Mouse (Mus musculus): ENCODE results near the gene G6pc. TPM values are rescaled to one million over a fixed set of nuclear protein-coding genes. Genes with fewer than 3 reads are reported as not detected.
"Not testable (repeated sequence)": the region's sequence is repeated elsewhere in the genome, so short reads cannot be mapped to it uniquely, and the experiment has no call there.

G6pc gene
- total RNA-seq (2014; rRNA removed) (not detected in 2 replicates), polyA plus RNA-seq (2015; fragmentation: Nextera tagmentation; extraction: Ambion mirVana) (not detected in 2 replicates)

DNA sequence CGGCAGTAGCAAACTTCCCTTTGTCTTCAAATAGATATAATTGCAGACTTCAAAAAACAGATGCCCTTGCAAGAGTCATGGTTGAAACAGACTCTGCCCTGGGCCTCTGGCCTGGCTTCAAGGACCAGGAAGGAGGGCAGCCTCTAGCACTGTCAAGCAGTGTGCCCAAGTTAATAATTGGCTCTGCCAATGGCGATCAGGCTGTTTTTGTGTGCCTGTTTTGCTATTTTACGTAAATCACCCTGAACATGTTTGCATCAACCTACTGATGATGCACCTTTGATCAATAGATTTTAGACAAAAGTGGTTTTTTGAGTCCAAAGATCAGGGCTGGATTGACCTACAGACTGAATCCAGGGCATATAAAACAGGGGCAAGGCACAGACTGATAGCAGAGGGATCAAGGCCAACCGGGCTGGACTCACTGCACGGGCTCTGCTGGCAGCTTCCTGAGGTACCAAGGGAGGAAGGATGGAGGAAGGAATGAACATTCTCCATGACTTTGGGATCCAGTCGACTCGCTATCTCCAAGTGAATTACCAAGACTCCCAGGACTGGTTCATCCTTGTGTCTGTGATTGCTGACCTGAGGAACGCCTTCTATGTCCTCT lies at the start of gene G6pc:
Gene G6pc (plus strand): TSS at position 236 of the 610 bp plus-strand sequence.
- WGBS, result 88% methylated on average over 8 of the region's 8 CpGs
- no peak for ATAC-seq
- no peak within 1 kb of the TSS for H3K4me3 ChIP-seq (ENCODE audit: low read depth, low read length)
- H3K4me1 ChIP-seq (ENCODE audit: insufficient read depth), result no peaks in the 10 kb centered on the region
- no peak for DNase-seq
- no peak within 1 kb of the TSS for H3K9ac ChIP-seq
- no peak within 1 kb of the TSS for H3K4me2 ChIP-seq (ENCODE audit: low read depth)
- no peak within 1 kb of the TSS for H3K27ac ChIP-seq (ENCODE audit: low read depth, low read length)
- no peaks in the 10 kb centered on the region for H3K36me3 ChIP-seq (ENCODE audit: insufficient read depth)
- no peak for TF ChIP-seq CTCF (IDR thresholded peaks at IDR 0.05; ENCODE audit: low read depth)
- no peaks in the 10 kb centered on the region for H3K27me3 ChIP-seq (ENCODE audit: insufficient read depth, low read length)
- H3K9me3 ChIP-seq (ENCODE audit: low read length), result no peaks in the 10 kb centered on the region

- Histone ChIP-seq H3K9me3 (ENCODE audit: low read length) (no peaks in the 10 kb centered on the region), H3K27ac (ENCODE audit: low read depth, low read length) (no peak overlapping the region), H3K27me3 (ENCODE audit: insufficient read depth, low read length) (no peaks in the 10 kb centered on the region), H3K9ac (no peak overlapping the region), H3K36me3 (ENCODE audit: insufficient read depth) (peaks cover 65% of the 10 kb centered on the region), H3K4me2 (ENCODE audit: low read depth) (no peak overlapping the region), H3K4me1 (ENCODE audit: insufficient read depth) (no peaks in the 10 kb centered on the region), H3K4me3 (ENCODE audit: low read depth, low read length) (no peak overlapping the region)
- DNase-seq (peak; percentile 75), ATAC-seq (peak; percentile 80)
- 2% methylated on average over 4 of the region's 4 CpGs for WGBS
- TF ChIP-seq CTCF (IDR thresholded peaks at IDR 0.05; ENCODE audit: low read depth), result peak; percentile 97
Observed at GRCm38 (mm10) chr11:101323609-101324008, 43.8 kb upstream of the G6pc start.

- Histone ChIP-seq H3K9me3 (ENCODE audit: low read length) (no peaks in the 10 kb centered on the region), H3K27me3 (ENCODE audit: insufficient read depth, low read length) (no peaks in the 10 kb centered on the region), H3K36me3 (ENCODE audit: insufficient read depth) (peaks cover 55% of the 10 kb centered on the region), H3K27ac (ENCODE audit: low read depth, low read length) (no peak within 1 kb of the TSS), H3K9ac (no peak within 1 kb of the TSS), H3K4me2 (ENCODE audit: low read depth) (no peak within 1 kb of the TSS), H3K4me3 (ENCODE audit: low read depth, low read length) (no peak within 1 kb of the TSS), H3K4me1 (ENCODE audit: insufficient read depth) (no peaks in the 10 kb centered on the region)
- 97% methylated on average over 5 of the region's 5 CpGs for WGBS
- no peak for ATAC-seq
- DNase-seq, result no peak
- no peak for TF ChIP-seq CTCF (IDR thresholded peaks at IDR 0.05; ENCODE audit: low read depth)
Observed at GRCm38 (mm10) chr11:101324763-101325162, 42.6 kb upstream of the G6pc start, which contains the start of gene Aoc2. Gene Aoc2 (plus strand): TSS chr11:101325063.

DNA sequence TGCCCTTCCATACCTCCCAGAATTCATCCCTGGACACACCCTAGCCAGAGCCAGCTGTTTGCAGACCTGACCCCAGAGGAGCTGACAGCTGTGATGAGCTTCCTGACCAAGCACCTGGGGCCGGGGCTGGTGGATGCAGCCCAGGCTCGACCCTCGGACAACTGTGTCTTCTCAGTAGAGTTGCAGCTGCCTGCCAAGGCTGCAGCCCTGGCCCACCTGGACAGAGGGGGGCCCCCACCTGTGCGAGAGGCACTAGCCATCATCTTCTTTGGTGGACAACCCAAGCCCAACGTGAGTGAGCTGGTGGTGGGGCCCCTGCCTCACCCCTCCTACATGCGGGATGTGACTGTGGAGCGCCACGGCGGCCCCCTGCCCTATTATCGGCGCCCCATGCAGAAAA lies 42.2 kb upstream of the G6pc start:
- not testable (repeated sequence) for H3K4me3 ChIP-seq (ENCODE audit: low read depth, low read length); H3K9ac ChIP-seq; DNase-seq; H3K27me3 ChIP-seq (ENCODE audit: insufficient read depth, low read length); H3K4me2 ChIP-seq (ENCODE audit: low read depth); H3K9me3 ChIP-seq (ENCODE audit: low read length); ATAC-seq; H3K4me1 ChIP-seq (ENCODE audit: insufficient read depth); H3K27ac ChIP-seq (ENCODE audit: low read depth, low read length)
- H3K36me3 ChIP-seq (ENCODE audit: insufficient read depth), result peaks cover 50% of the 10 kb centered on the region
- 94% methylated on average over 11 of the region's 11 CpGs for whole genome bisulfite sequencing

DNA sequence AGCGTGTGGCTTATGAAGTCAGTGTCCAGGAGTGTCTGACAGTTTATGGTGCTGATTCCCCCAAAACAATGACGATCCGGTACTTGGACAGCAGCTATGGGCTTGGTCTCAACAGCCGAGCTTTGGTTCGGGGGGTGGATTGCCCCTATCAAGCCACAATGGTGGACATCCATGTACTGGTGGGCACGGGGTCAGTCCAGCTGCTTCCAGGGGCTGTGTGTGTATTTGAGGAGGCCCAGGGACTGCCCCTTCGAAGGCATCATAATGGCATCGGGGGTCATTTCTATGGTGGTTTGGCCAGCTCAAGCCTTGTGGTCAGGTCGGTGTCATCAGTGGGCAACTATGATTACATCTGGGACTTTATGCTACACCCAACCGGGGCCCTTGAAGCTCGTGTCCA lies 41.2 kb upstream of the G6pc start:
- 89% methylated on average over 11 of the region's 11 CpGs for WGBS
- peaks cover 41% of the 10 kb centered on the region for H3K36me3 ChIP-seq (ENCODE audit: insufficient read depth)

GRCm38 (mm10) chr11:101327311-101327710 lies 40.0 kb upstream of the G6pc start:
- ATAC-seq, result no peak
- no peak for TF ChIP-seq CTCF (IDR thresholded peaks at IDR 0.05; ENCODE audit: low read depth)

More for the DNA sequence above, 41.2 kb upstream of the G6pc start:
- ATAC-seq, result no peak
- Histone ChIP-seq H3K9me3 (ENCODE audit: low read length) (no peaks in the 10 kb centered on the region), H3K4me1 (ENCODE audit: insufficient read depth) (no peaks in the 10 kb centered on the region), H3K4me2 (ENCODE audit: low read depth) (no peak overlapping the region), H3K27me3 (ENCODE audit: insufficient read depth, low read length) (no peaks in the 10 kb centered on the region), H3K4me3 (ENCODE audit: low read depth, low read length) (no peak overlapping the region), H3K9ac (no peak overlapping the region), H3K27ac (ENCODE audit: low read depth, low read length) (no peak overlapping the region)
- DNase-seq, result no peak
- no peak for TF ChIP-seq CTCF (IDR thresholded peaks at IDR 0.05; ENCODE audit: low read depth)

DNA sequence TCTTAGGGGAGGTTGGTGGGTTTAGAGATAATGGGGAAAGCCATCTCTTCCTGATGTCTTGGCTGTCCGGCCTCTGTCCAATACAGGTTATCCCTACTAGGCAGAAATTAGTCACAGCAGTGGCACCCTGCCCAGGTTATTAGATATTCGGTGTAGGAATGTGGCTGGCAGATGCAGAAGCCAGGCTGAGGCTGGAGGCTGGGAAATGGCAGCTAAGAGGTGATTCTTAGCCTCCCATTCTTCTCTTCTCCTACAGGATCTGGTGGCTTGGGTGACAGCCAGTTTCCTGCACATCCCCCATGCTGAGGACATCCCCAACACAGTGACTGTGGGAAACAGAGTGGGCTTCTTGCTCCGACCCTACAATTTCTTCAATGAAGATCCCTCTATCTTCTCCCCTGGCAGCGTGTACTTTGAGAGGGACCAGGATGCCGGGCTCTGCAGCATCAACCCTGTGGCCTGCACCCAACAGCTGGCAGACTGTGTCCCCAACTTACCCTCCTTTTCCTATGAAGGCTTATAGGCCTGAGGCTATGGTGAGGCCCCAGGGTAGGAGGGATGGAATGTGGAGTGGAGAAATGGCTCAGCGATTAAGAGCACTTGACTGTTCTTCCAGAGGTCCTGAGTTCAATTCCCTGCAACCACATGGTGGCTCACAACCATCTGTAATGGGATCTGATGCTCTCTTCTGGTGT lies 38.3 kb upstream of the G6pc start:
- H3K4me2 ChIP-seq (ENCODE audit: low read depth), result no peak overlapping the region
- no peaks in the 10 kb centered on the region for H3K27me3 ChIP-seq (ENCODE audit: insufficient read depth, low read length)
- H3K27ac ChIP-seq (ENCODE audit: low read depth, low read length), result no peak overlapping the region
- H3K4me1 ChIP-seq (ENCODE audit: insufficient read depth), result no peaks in the 10 kb centered on the region
- ATAC-seq (no peak), DNase-seq (no peak)
- H3K4me3 ChIP-seq (ENCODE audit: low read depth, low read length), result no peak overlapping the region
- 71% methylated on average over 6 of the region's 6 CpGs for WGBS
- TF ChIP-seq CTCF (IDR thresholded peaks at IDR 0.05; ENCODE audit: low read depth), result no peak
- peaks cover 12% of the 10 kb centered on the region for H3K36me3 ChIP-seq (ENCODE audit: insufficient read depth)
- no peak overlapping the region for H3K9ac ChIP-seq
- no peaks in the 10 kb centered on the region for H3K9me3 ChIP-seq (ENCODE audit: low read length)

More at GRCm38 (mm10) chr11:101327311-101327710, 40.0 kb upstream of the G6pc start:
- Histone ChIP-seq H3K36me3 (ENCODE audit: insufficient read depth) (peaks cover 29% of the 10 kb centered on the region), H3K9ac (no peak overlapping the region), H3K27me3 (ENCODE audit: insufficient read depth, low read length) (no peaks in the 10 kb centered on the region), H3K4me1 (ENCODE audit: insufficient read depth) (no peaks in the 10 kb centered on the region), H3K27ac (ENCODE audit: low read depth, low read length) (no peak overlapping the region), H3K4me2 (ENCODE audit: low read depth) (no peak overlapping the region), H3K4me3 (ENCODE audit: low read depth, low read length) (no peak overlapping the region), H3K9me3 (ENCODE audit: low read length) (no peaks in the 10 kb centered on the region)
- 59% methylated on average over 3 of the region's 3 CpGs for WGBS
- DNase-seq, result no peak

Data from forebrain, postnatal 0 days (tissue).